Mouse (Mus musculus): Measurements from ENCODE around the gene Pgbd5.

DNA sequence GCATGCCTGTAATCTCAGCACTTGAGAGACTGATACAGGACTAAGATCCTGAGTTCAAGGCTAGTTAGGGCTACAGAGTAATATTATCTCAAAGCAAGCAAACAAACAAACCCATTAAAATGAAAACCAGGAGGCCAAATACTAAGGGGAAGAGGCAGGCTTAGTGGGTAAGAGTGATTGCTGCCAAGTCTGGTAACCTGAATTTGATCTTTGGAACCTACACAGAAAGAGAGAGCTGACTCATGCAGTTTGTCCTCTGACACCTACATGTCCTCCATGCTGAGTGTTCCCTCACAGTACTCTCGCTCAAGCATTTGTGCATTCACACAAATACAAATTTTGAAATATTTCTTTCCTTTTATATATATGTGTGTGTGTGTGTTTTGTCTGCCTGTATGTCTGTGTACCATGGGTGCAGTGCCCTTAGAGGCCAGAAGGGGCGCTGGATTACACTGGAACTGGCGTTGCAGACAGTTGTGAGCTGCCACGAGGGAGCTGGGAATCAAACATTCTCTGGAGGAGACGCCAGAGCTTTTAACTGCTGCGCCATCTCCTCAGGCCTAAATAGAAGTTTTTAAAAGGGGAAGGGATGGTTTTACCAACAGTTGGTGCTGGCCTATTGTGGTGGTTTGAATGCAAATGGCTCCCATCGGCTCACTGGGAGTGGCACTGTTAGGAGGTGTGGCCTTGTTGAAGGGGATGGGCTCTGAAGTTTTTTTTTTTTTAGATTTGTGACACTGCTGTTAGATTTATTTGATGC lies 44.1 kb upstream of the Pgbd5 start:
- no peak for TF ChIP-seq E2F4 (IDR thresholded peaks at IDR 0.05; ENCODE audit: insufficient read depth)
- no peak for TF ChIP-seq REST (IDR thresholded peaks at IDR 0.05; ENCODE audit: insufficient read depth, insufficient read length)
- no peak for TF ChIP-seq POLR2A (IDR thresholded peaks at IDR 0.05; ENCODE audit: insufficient read length, low read depth)
- no peak for TF ChIP-seq USF1 (IDR thresholded peaks at IDR 0.05; ENCODE audit: low read depth)
- no peak for TF ChIP-seq POLR2AphosphoS2 (IDR thresholded peaks at IDR 0.05; ENCODE audit: insufficient read length, low read depth)
- TF ChIP-seq TCF12 (IDR thresholded peaks at IDR 0.05; ENCODE audit: insufficient read depth, poor library complexity, severe bottlenecking): no peak
- TF ChIP-seq MAX (IDR thresholded peaks at IDR 0.05; ENCODE audit: low read depth): no peak
- TF ChIP-seq CEBPB (IDR thresholded peaks at IDR 0.05; ENCODE audit: insufficient read depth, poor library complexity, severe bottlenecking): no peak
- TF ChIP-seq SRF (IDR thresholded peaks at IDR 0.05; ENCODE audit: control insufficient read depth, insufficient read length, low read depth): no peak

Data from myocyte (in vitro differentiated cells).